15 mouse cellular contexts compared by ENCODE assay signal in genomic region chr15:99965103-99965775, GRCm38 (mm10). TPM values are rescaled to one million over a fixed set of nuclear protein-coding genes. Genes with fewer than 3 reads are reported as not detected.
DNase-seq lines count a peak whose midpoint lies in the region; ATAC-seq and TF ChIP-seq lines count a peak whose summit lies in the region.
"Had no signal": no experiment of that assay in that cellular context is flagged by ENCODE, and none has a peak within 500 bp of the region (broad histone marks: within the 10 kb centered on the region; RNA-seq: fewer than 3 reads in every experiment).

No protein-coding gene starts in this region.

- no peaks in the 10 kb centered on the region for H3K4me1 ChIP-seq in testis, adult 2 months (ENCODE audit: control insufficient read depth, insufficient read depth, low read length)
- no peaks in the 10 kb centered on the region for H3K4me1 ChIP-seq in hindbrain, embryonic 16.5 days (ENCODE audit: control insufficient read depth, insufficient read depth, low read depth, low read length)

- DNase-seq in adrenal gland, adult 2 months, result peak; percentile 17
- DNase-seq in adrenal gland, postnatal 36 days, result no peak
- no peak for DNase-seq in testis, postnatal 10 days (ENCODE audit: low spot score)
- DNase-seq in lung, postnatal 25 days (ENCODE audit: low spot score), result peak; percentile 63
- no peak for DNase-seq in natural killer cell, adult 2 months (ENCODE audit: low spot score in 2 of 2)
- no peak for DNase-seq in left cerebral cortex, adult 9 months (ENCODE audit: low spot score in 2 of 2)
- DNase-seq: cerebellum, adult 18-20 months; liver; right cerebral cortex, postnatal 4 days had no signal

- peak overlapping the region; percentile 71 for H3K4me3 ChIP-seq in testis, adult 2 months (ENCODE audit: control insufficient read depth, low read depth, low read length)
- H3K4me3 ChIP-seq in hindbrain, embryonic 16.5 days (ENCODE audit: low read length), result no peak overlapping the region

- no peak for TF ChIP-seq CTCF in testis, adult 2 months (IDR thresholded peaks at IDR 0.05; ENCODE audit: control insufficient read depth, insufficient read depth, insufficient replicate concordance, low read depth, low read length)

- no peaks in the 10 kb centered on the region for H3K36me3 ChIP-seq in testis, adult 2 months (ENCODE audit: control insufficient read depth, insufficient read depth, low read length)
- no peaks in the 10 kb centered on the region for H3K36me3 ChIP-seq in hindbrain, embryonic 16.5 days (ENCODE audit: control insufficient read depth, insufficient read depth, low read length)

- H3K27me3 ChIP-seq in testis, adult 2 months (ENCODE audit: control insufficient read depth, insufficient read depth, low read length), result no peaks in the 10 kb centered on the region
- no peaks in the 10 kb centered on the region for H3K27me3 ChIP-seq in hindbrain, embryonic 16.5 days (replicated peaks; ENCODE audit: control insufficient read depth, insufficient read depth, low read length)

- H3K9me3 ChIP-seq in hindbrain, embryonic 16.5 days (ENCODE audit: control insufficient read depth, low read length), result no peaks in the 10 kb centered on the region

- 89% methylated on average over 8 of the region's 8 CpGs for WGBS in hindbrain, embryonic 16.5 days

- TF ChIP-seq POLR2A in testis, adult 2 months (IDR thresholded peaks at IDR 0.05; ENCODE audit: control insufficient read depth, low read depth, low read length), result no peak

- H3K9ac ChIP-seq in hindbrain, embryonic 16.5 days (ENCODE audit: low read depth, low read length), result no peak overlapping the region

- ATAC-seq in hindbrain, embryonic 16.5 days, result no peak
- ATAC-seq: hindbrain, postnatal 0 days had no signal

- no peak overlapping the region for H3K27ac ChIP-seq in testis, adult 2 months (ENCODE audit: control insufficient read depth, insufficient read depth, low read depth, low read length)
- H3K27ac ChIP-seq in hindbrain, embryonic 16.5 days (ENCODE audit: low read depth, low read length), result no peak overlapping the region
- H3K27ac ChIP-seq: hindbrain, postnatal 0 days had no signal

- no peak overlapping the region for H3K4me2 ChIP-seq in hindbrain, embryonic 16.5 days (ENCODE audit: low read length)

RNA-seq across cellular contexts. Expression of gene Fam186a, which starts 1.6 kb away (rescaled TPM):
- total RNA-seq in adrenal gland, adult 2 months (2021), result under 1 TPM; 0.29 to 0.31 TPM
- 0.08 and 0.13 TPM in 2 replicates for polyA plus RNA-seq in adrenal gland, adult 2 months (2012; rRNA removed)
- total RNA-seq in adrenal gland, postnatal 36 days (2021), result under 1 TPM; 0.13 to 0.23 TPM
- polyA plus RNA-seq in testis, adult 2 months (2012; rRNA removed), result 65.1 and 69.6 TPM in 2 replicates
- polyA plus RNA-seq in hindbrain, embryonic 16.5 days (2015; fragmentation: Nextera tagmentation; extraction: Ambion mirVana), result not detected in 2 replicates
- total RNA-seq: left cerebral cortex, postnatal 10 days had no signal
- polyA plus RNA-seq: heart, embryonic 16.5 days; hindbrain, postnatal 0 days; stomach, embryonic 14.5 days had no signal

RNA-seq across cellular contexts. Expression of gene Larp4, which starts 4.6 kb away (rescaled TPM):
- 100 to 1,000 TPM in 1 of 2 experiments, 10 to 100 TPM in 1; 61.9 to 101 TPM for total RNA-seq in adrenal gland, adult 2 months (2021)
- 26.4 and 33.6 TPM in 2 replicates for polyA plus RNA-seq in adrenal gland, adult 2 months (2012; rRNA removed)
- total RNA-seq in adrenal gland, postnatal 36 days (2021), result 10 to 100 TPM; 85.8 to 91.6 TPM
- polyA plus RNA-seq in testis, adult 2 months (2012; rRNA removed), result 30.1 and 37.9 TPM in 2 replicates
- polyA plus RNA-seq in hindbrain, embryonic 16.5 days (2015; fragmentation: Nextera tagmentation; extraction: Ambion mirVana), result 20.7 and 23.0 TPM in 2 replicates

Comparison
In these comparisons a context has a peak if more than half of its experiments do, and no peak if none do; other contexts are left out.
1. DNase-seq: peak in adrenal gland, adult 2 months (single experiment) and lung, postnatal 25 days (single experiment); none in adrenal gland, postnatal 36 days (0 of 2), testis, postnatal 10 days (single experiment), natural killer cell, adult 2 months (0 of 2) and left cerebral cortex, adult 9 months (0 of 2).
2. RNA of gene Fam186a, which starts 1.6 kb away (polyA plus RNA-seq): 65.1 to 69.6 TPM in testis, adult 2 months; 0.08 to 0.13 TPM in adrenal gland, adult 2 months and not detected in hindbrain, embryonic 16.5 days; every median in the first group is over 10 times any median in the second.